Mouse (Mus musculus) ES-E14 (cell line): ENCODE results near the gene Fam19a5. TPM values are rescaled to one million over a fixed set of nuclear protein-coding genes. Genes with fewer than 3 reads are reported as not detected.

Source experiments
- DNase-seq: peaks from one replicate; pipeline ENCODE4 v3.0.0-alpha.2; 2013; ENCODE audit warnings: low read depth, low spot score
- H3K27ac ChIP-seq: 2 replicates; pipeline ENCODE4 v1.5.1; 2012; ENCODE audit warnings: low read depth, mild to moderate bottlenecking, low read length, moderate library complexity, mixed read lengths; ENCODE audit not compliant: poor library complexity, insufficient read depth, severe bottlenecking
- H3K36me3 ChIP-seq: 2 replicates; pipeline ENCODE4 v1.6.1; 2012; ENCODE audit warnings: mild to moderate bottlenecking, low read length, moderate library complexity, mixed read lengths; ENCODE audit not compliant: control insufficient read depth, poor library complexity, insufficient read depth, severe bottlenecking
- H3K4me1 ChIP-seq, 2 experiments: fragments of 150-350 bp in 1 of 2; sonication (generic) in 1 of 2; 2 replicates each; pipeline ENCODE4 v1.6.1; 2012; ENCODE audit warnings: low read length in 2 of 2, mild to moderate bottlenecking in 1 of 2, mixed read lengths in 1 of 2; ENCODE audit not compliant: control insufficient read depth in 2 of 2, insufficient read depth in 2 of 2, poor library complexity in 1 of 2
- H3K4me3 ChIP-seq, 2 experiments: fragments of 150-350 bp in 1 of 2; sonication (generic) in 1 of 2; 2 replicates each; pipeline ENCODE4 v1.5.1; 2012; ENCODE audit warnings: low read length in 2 of 2, low read depth in 1 of 2, mild to moderate bottlenecking in 1 of 2, mixed read lengths in 1 of 2; ENCODE audit not compliant: insufficient read depth in 1 of 2, poor library complexity in 1 of 2, severe bottlenecking in 1 of 2
- H3K9ac ChIP-seq: 2 replicates; pipeline ENCODE4 v1.6.1; 2012; ENCODE audit warnings: low read depth, mild to moderate bottlenecking, low read length, mixed read lengths; ENCODE audit not compliant: poor library complexity, insufficient read depth, severe bottlenecking
- H3K9me3 ChIP-seq: fragments of 150-350 bp; sonication (generic); 2 replicates; pipeline ENCODE4 v1.6.1; 2012; ENCODE audit warnings: low read depth, mild to moderate bottlenecking, low read length; ENCODE audit not compliant: control insufficient read depth, insufficient read depth
- CHD2 ChIP-seq: IDR thresholded peaks from 2 replicates; pipeline ENCODE4 v1.6.1; 2014; ENCODE audit warnings: mild to moderate bottlenecking, low read depth, low read length, inconsistent platforms
- HCFC1 ChIP-seq: IDR thresholded peaks from 2 replicates; pipeline ENCODE4 v1.6.1; 2012; ENCODE audit warnings: low read length, inconsistent platforms, borderline replicate concordance; ENCODE audit not compliant: insufficient read depth
- MAFK ChIP-seq: IDR thresholded peaks from 2 replicates; pipeline ENCODE4 v1.6.1; 2014; ENCODE audit warnings: mild to moderate bottlenecking, low read depth, low read length, inconsistent platforms; ENCODE audit not compliant: insufficient read depth
- ZC3H11A ChIP-seq: IDR thresholded peaks from 2 replicates; pipeline ENCODE4 v1.6.1; 2012; ENCODE audit warnings: low read depth, mild to moderate bottlenecking, inconsistent platforms, low read length, borderline replicate concordance
- ZNF384 ChIP-seq: IDR thresholded peaks from 2 replicates; pipeline ENCODE4 v1.6.1; 2012; ENCODE audit warnings: low read depth, low read length, inconsistent platforms
- in situ Hi-C, 2 experiments: fragments of 600-800 bp; cut with MboI; formaldehyde crosslinking; loops; one replicate each; pipeline ENCODE4 v1.15.1; 2025; ENCODE audit warnings: low sequenced_read_pairs in 2 of 2, inconsistent platforms in 1 of 2; ENCODE audit not compliant: unreplicated experiment in 2 of 2
- total RNA-seq: library from RNA; depleted of rRNA; stranded (reverse); fragments of 300-350 nt; gene quantifications from 2 replicates; pipeline ENCODE4 v1.2.3, GENCODE M21; 2012

Gene Fam19a5
- total RNA-seq, 1 experiment: 4.6 TPM

DNA sequence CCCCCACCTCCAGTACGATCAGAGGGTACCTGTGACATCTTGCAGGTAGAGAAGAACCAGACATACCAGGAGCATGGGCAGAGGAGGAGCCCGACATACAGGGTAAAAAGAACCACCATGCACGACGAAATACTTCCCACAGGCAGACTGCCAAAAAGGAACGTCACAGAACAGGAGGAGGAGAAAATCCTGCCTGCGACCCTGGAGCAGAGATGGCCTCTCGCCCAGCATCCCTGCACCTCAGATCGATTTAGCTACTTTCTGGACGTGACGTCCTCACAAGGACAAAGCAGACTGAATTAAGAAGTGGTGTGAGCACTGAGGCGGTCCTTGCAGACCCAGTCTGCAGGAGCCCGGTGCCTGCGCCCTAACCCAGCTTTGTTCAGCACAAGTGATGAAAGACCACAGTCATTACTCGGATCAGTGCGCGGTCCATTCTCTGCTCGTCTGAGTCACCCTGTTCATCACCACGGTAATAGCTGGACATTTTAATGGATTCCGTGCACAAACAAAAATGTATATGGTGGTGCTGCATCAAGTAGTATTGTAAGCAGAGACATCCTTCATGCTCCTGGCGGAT lies 182.6 kb downstream of the Fam19a5 start:
- DNase-seq: no peak
- Histone ChIP-seq H3K9ac (no peak overlapping the region), H3K36me3 (no peaks in the 10 kb centered on the region; the same call in 1 of the 2 replicates), H3K4me3 (no peak overlapping the region), H3K4me1 (no peaks in the 10 kb centered on the region), H3K27ac (no peak overlapping the region), H3K9me3 (no peaks in the 10 kb centered on the region)
- in situ Hi-C loops: no loop called here
- no peak for TF ChIP-seq HCFC1
- no peak for TF ChIP-seq ZNF384
- TF ChIP-seq ZC3H11A: no peak
- no peak for TF ChIP-seq CHD2
- TF ChIP-seq MAFK: no peak

DNA sequence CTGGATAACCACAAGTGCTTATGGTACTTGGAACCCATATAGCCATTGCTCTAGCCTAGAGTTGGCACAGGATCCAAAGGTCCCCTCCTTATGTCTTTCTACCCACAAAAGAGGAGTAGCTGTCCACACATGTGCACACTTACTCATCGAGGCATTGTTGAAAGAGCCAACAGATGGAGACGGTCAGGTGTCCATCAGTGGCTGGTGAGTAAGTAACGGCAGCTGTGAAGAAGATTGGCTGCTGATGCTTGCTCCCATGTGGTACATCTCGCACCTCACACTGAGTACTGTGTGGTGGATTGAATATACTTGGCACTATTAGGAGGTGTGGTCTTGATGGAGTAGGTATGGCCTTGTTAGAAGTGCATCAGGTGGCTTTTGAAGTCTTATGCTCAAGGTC lies 192.2 kb downstream of the Fam19a5 start:
- in situ Hi-C loops: no loop called here
- H3K36me3 ChIP-seq: no peaks in the 10 kb centered on the region

DNA sequence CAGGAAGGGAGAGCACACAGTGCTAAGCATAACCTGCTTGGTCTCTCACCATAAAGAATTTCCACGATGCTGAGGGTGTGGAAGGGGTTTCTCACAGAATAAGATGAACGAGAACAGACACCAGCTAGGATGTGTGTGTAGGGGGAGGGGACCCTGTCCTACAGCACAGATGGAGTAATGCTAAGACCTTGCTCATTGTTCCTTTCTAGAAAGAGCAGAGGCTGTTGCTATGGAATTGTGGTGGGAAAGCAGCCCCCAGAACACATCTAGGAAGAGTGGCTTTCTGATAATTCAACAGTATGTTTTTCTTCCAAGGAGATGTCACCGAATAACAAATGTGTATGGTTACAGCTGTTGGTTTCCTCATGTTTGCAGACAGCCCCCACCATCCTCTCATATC lies 211.4 kb downstream of the Fam19a5 start:
- TF ChIP-seq ZC3H11A (no peak), CHD2 (no peak), ZNF384 (no peak), HCFC1 (no peak), MAFK (no peak)
- no peak overlapping the region for H3K9ac ChIP-seq
- H3K27ac ChIP-seq: no peak overlapping the region
- H3K36me3 ChIP-seq: no peaks in the 10 kb centered on the region
- no peak overlapping the region for H3K4me3 ChIP-seq
- DNase-seq: no peak
- H3K4me1 ChIP-seq: no peaks in the 10 kb centered on the region
- no peaks in the 10 kb centered on the region for H3K9me3 ChIP-seq
- in situ Hi-C loops: no loop called here

More for the DNA sequence above, 192.2 kb downstream of the Fam19a5 start:
- H3K4me1 ChIP-seq: no peaks in the 10 kb centered on the region
- TF ChIP-seq MAFK: no peak
- TF ChIP-seq HCFC1: no peak
- no peak for TF ChIP-seq ZC3H11A
- no peak for TF ChIP-seq ZNF384
- TF ChIP-seq CHD2: no peak
- H3K9me3 ChIP-seq: no peaks in the 10 kb centered on the region
- no peak overlapping the region for H3K4me3 ChIP-seq
- no peak overlapping the region for H3K27ac ChIP-seq
- H3K9ac ChIP-seq: no peak overlapping the region
- DNase-seq: no peak

DNA sequence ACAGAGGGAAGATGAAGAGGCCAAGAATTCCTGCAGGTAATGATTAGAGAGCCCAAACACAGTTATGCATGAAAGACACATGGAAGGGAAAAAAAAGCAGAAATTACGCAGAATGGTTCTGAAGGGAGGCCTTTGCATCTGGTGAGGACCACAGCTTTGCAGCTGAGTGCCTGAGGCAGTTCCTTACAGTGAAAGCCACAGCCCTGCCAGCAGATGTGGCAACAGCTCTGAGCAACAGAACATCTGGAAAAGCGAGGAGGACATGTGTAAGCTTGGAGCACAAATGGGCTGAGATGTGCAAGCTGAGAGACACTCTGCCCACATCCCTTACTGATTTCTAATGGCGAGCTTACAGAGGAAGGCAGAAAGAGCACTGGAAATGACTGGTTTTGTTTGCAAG lies 221.8 kb downstream of the Fam19a5 start:
- Histone ChIP-seq H3K9me3 (no peaks in the 10 kb centered on the region), H3K4me3 (no peak overlapping the region), H3K9ac (no peak overlapping the region), H3K4me1 (no peaks in the 10 kb centered on the region), H3K36me3 (no peaks in the 10 kb centered on the region), H3K27ac (no peak overlapping the region)
- DNase-seq: no peak
- TF ChIP-seq ZC3H11A (no peak), MAFK (no peak), ZNF384 (no peak), CHD2 (no peak), HCFC1 (no peak)
- in situ Hi-C loops: no loop called here

DNA sequence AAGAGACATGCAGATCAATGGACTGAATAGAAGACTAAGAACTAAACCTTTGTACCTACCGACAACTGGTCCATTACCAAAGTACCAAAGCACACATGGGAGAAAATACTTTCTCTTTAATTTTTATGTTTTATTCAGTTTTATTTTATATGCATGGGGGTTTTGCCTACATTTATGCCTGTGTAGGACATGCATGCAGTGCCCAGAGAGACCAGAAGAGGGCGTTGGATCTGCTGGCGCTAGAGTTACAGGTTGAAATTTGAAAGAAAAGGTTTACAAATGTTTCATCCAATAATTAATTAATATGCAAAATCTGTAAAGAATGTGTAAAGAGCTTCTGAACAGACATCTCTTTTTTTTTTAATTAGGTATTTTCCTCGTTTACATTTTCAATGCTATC lies 229.9 kb downstream of the Fam19a5 start:
- no peaks in the 10 kb centered on the region for H3K36me3 ChIP-seq
- no peak overlapping the region for H3K27ac ChIP-seq
- DNase-seq: peak; percentile 4
- TF ChIP-seq MAFK (no peak), CHD2 (no peak), ZNF384 (no peak), ZC3H11A (no peak), HCFC1 (no peak)
- no peaks in the 10 kb centered on the region for H3K4me1 ChIP-seq
- no peak overlapping the region for H3K9ac ChIP-seq
- in situ Hi-C loops: no loop called here
- no peak overlapping the region for H3K4me3 ChIP-seq
- H3K9me3 ChIP-seq: no peaks in the 10 kb centered on the region
